Mouse (Mus musculus) kidney, embryonic 16.5 days (tissue): ENCODE results near the gene Eef2. TPM values are rescaled to one million over a fixed set of nuclear protein-coding genes. Genes with fewer than 3 reads are reported as not detected.

Experiments used
- ATAC-seq: fragments of 200-750 bp; cut with Nextera tagmentation; 2 replicates; pipeline ENCODE4 v1.8.0; 2017; ENCODE audit warnings: moderate TSS enrichment; ENCODE audit not compliant: low FRiP score, low TSS enrichment
- H3K27ac ChIP-seq: fragments of 300-500 bp; sonication (generic); 2 replicates; pipeline ENCODE4 v1.5.1; 2014; ENCODE audit warnings: low read length
- H3K27me3 ChIP-seq: fragments of 300-500 bp; sonication (generic); 2 replicates; pipeline ENCODE4 v1.6.1; 2014; ENCODE audit warnings: low read length, control low read depth, mixed read lengths; ENCODE audit not compliant: insufficient read depth
- H3K36me3 ChIP-seq: fragments of 300-500 bp; sonication (generic); 2 replicates; pipeline ENCODE4 v1.6.1; 2014; ENCODE audit warnings: low read length, control low read depth, mixed read lengths; ENCODE audit not compliant: insufficient read depth
- H3K4me1 ChIP-seq: fragments of 300-500 bp; sonication (generic); 2 replicates; pipeline ENCODE4 v1.6.1; 2014; ENCODE audit warnings: low read length, control low read depth, mixed read lengths; ENCODE audit not compliant: insufficient read depth
- H3K4me2 ChIP-seq: fragments of 300-500 bp; sonication (generic); replicated peaks from 2 replicates; pipeline ENCODE4 v1.6.1; 2014; ENCODE audit warnings: low read depth, low read length
- H3K4me3 ChIP-seq: fragments of 300-500 bp; sonication (generic); 2 replicates; pipeline ENCODE4 v1.5.1; 2014; ENCODE audit warnings: mild to moderate bottlenecking, low read length
- H3K9ac ChIP-seq: fragments of 300-500 bp; sonication (generic); replicated peaks from 2 replicates; pipeline ENCODE4 v1.6.1; 2014; ENCODE audit warnings: low read length
- H3K9me3 ChIP-seq: fragments of 300-500 bp; sonication (generic); 2 replicates; pipeline ENCODE4 v1.6.1; 2016; ENCODE audit warnings: low read length, control low read depth
- WGBS: fragments of 180-500 bp; shearing (Covaris S2); extraction: QIAGEN DNeasy Blood & Tissue Kit; methylation state at CpG from one replicate; pipeline ENCODE4 v1.1.7; 2014; 5-methylcytosine and 5-hydroxymethylcytosine counted together
- polyA plus RNA-seq: library from polyadenylated mRNA; unstranded; fragments of >200 nt; fragmentation: Nextera tagmentation; extraction: Ambion mirVana; gene quantifications from 2 replicates; pipeline ENCODE4 v1.2.1, GENCODE M21; 2015

Gene Eef2
- polyA plus RNA-seq, 1 experiment from 2014 or later = 672 TPM

- 67% methylated on average over 11 of the region's 11 CpGs for WGBS
- peaks cover 39% of the 10 kb centered on the region for H3K27me3 ChIP-seq
Observed at GRCm38 (mm10) chr10:81196470-81197065, 20.1 kb downstream of the Eef2 start.

GRCm38 (mm10) chr10:81197305-81197704, 20.9 kb downstream of the Eef2 start:
- no peak overlapping the region for H3K9ac ChIP-seq
- H3K9me3 ChIP-seq = no peaks in the 10 kb centered on the region
- no peak overlapping the region for H3K4me3 ChIP-seq
- 51% methylated on average over 6 of the region's 6 CpGs for WGBS
- peaks cover 39% of the 10 kb centered on the region for H3K27me3 ChIP-seq
- no peak overlapping the region for H3K4me2 ChIP-seq
- H3K4me1 ChIP-seq = peaks cover 17% of the 10 kb centered on the region
- no peak for ATAC-seq
- no peaks in the 10 kb centered on the region for H3K36me3 ChIP-seq
- no peak overlapping the region for H3K27ac ChIP-seq

More at GRCm38 (mm10) chr10:81196470-81197065, 20.1 kb downstream of the Eef2 start:
- H3K4me2 ChIP-seq = no peak overlapping the region
- H3K36me3 ChIP-seq = no peaks in the 10 kb centered on the region
- H3K9ac ChIP-seq = no peak overlapping the region
- no peaks in the 10 kb centered on the region for H3K9me3 ChIP-seq
- no peak for ATAC-seq
- H3K27ac ChIP-seq = no peak overlapping the region
- peaks cover 24% of the 10 kb centered on the region for H3K4me1 ChIP-seq
- H3K4me3 ChIP-seq = no peak overlapping the region

- H3K4me1 ChIP-seq = peaks cover 9% of the 10 kb centered on the region
- no peaks in the 10 kb centered on the region for H3K36me3 ChIP-seq
- WGBS = 2% methylated on average over 9 of the region's 9 CpGs
- H3K9me3 ChIP-seq = no peaks in the 10 kb centered on the region
- no peak for ATAC-seq
- H3K27me3 ChIP-seq = peaks cover 39% of the 10 kb centered on the region
- H3K4me2 ChIP-seq = no peak overlapping the region
- H3K27ac ChIP-seq = no peak overlapping the region
- H3K9ac ChIP-seq = no peak overlapping the region
- H3K4me3 ChIP-seq = no peak overlapping the region
Observed at GRCm38 (mm10) chr10:81198230-81198629, 21.8 kb downstream of the Eef2 start.

- Histone ChIP-seq H3K36me3 (no peaks in the 10 kb centered on the region), H3K4me3 (no peak overlapping the region), H3K9me3 (no peaks in the 10 kb centered on the region), H3K9ac (no peak overlapping the region), H3K27me3 (peaks cover 36% of the 10 kb centered on the region), H3K4me1 (peaks cover 6% of the 10 kb centered on the region), H3K4me2 (no peak overlapping the region), H3K27ac (no peak overlapping the region)
- no peak for ATAC-seq
- WGBS = 88% methylated on average over 6 of the region's 6 CpGs
Observed at GRCm38 (mm10) chr10:81198990-81199389, 22.6 kb downstream of the Eef2 start.

GRCm38 (mm10) chr10:81200141-81200540, 23.7 kb downstream of the Eef2 start:
- 87% methylated on average over 13 of the region's 13 CpGs for WGBS
- no peak overlapping the region for H3K27ac ChIP-seq
- no peaks in the 10 kb centered on the region for H3K36me3 ChIP-seq
- no peaks in the 10 kb centered on the region for H3K9me3 ChIP-seq
- H3K4me2 ChIP-seq = no peak overlapping the region
- no peak overlapping the region for H3K4me3 ChIP-seq
- H3K27me3 ChIP-seq = peaks cover 25% of the 10 kb centered on the region
- no peak overlapping the region for H3K9ac ChIP-seq
- H3K4me1 ChIP-seq = no peaks in the 10 kb centered on the region
- ATAC-seq = no peak

- Histone ChIP-seq H3K27me3 (peaks cover 19% of the 10 kb centered on the region), H3K4me1 (no peaks in the 10 kb centered on the region)
- WGBS = 78% methylated on average over 20 of the region's 20 CpGs
Observed at GRCm38 (mm10) chr10:81200605-81201287, 24.3 kb downstream of the Eef2 start.

GRCm38 (mm10) chr10:81201807-81202758, 25.7 kb downstream of the Eef2 start, which contains the start of gene Nmrk2:
TSS of gene Nmrk2 (minus strand) at chr10:81202051.
- no peaks in the 10 kb centered on the region for H3K36me3 ChIP-seq
- no peak within 1 kb of the TSS for H3K9ac ChIP-seq
- WGBS = 57% methylated on average over 13 of the region's 13 CpGs
- H3K9me3 ChIP-seq = no peaks in the 10 kb centered on the region
- no peak within 1 kb of the TSS for H3K4me3 ChIP-seq
- ATAC-seq = no peak
- H3K4me1 ChIP-seq = no peaks in the 10 kb centered on the region
- H3K4me2 ChIP-seq = no peak within 1 kb of the TSS
- H3K27ac ChIP-seq = no peak within 1 kb of the TSS
- peaks cover 10% of the 10 kb centered on the region for H3K27me3 ChIP-seq

More at GRCm38 (mm10) chr10:81200605-81201287, 24.3 kb downstream of the Eef2 start:
- Histone ChIP-seq H3K9ac (no peak overlapping the region), H3K4me3 (no peak overlapping the region), H3K9me3 (no peaks in the 10 kb centered on the region), H3K4me2 (no peak overlapping the region), H3K27ac (no peak overlapping the region), H3K36me3 (no peaks in the 10 kb centered on the region)
- ATAC-seq = no peak

- Histone ChIP-seq H3K4me1 (no peaks in the 10 kb centered on the region), H3K4me2 (no peak overlapping the region), H3K36me3 (no peaks in the 10 kb centered on the region), H3K9me3 (no peaks in the 10 kb centered on the region), H3K27ac (no peak overlapping the region), H3K27me3 (peaks cover 5% of the 10 kb centered on the region; the same call in 1 of the 2 replicates), H3K9ac (no peak overlapping the region), H3K4me3 (no peak overlapping the region)
- ATAC-seq = no peak
- 68% methylated on average over 8 of the region's 8 CpGs for WGBS
Observed at GRCm38 (mm10) chr10:81202978-81203720, 26.7 kb downstream of the Eef2 start.

GRCm38 (mm10) chr10:81204137-81204536, 27.7 kb downstream of the Eef2 start:
- H3K9me3 ChIP-seq = no peaks in the 10 kb centered on the region
- 77% methylated on average over 4 of the region's 4 CpGs for WGBS
- no peak overlapping the region for H3K27ac ChIP-seq
- H3K9ac ChIP-seq = no peak overlapping the region
- H3K36me3 ChIP-seq = no peaks in the 10 kb centered on the region
- H3K4me2 ChIP-seq = no peak overlapping the region
- no peak for ATAC-seq
- peaks cover 5% of the 10 kb centered on the region; the same call in 1 of the 2 replicates for H3K27me3 ChIP-seq
- no peaks in the 10 kb centered on the region for H3K4me1 ChIP-seq
- H3K4me3 ChIP-seq = no peak overlapping the region
